Mouse (Mus musculus) hematopoietic multipotent progenitor cell, adult 10-12 weeks (in vitro differentiated cells): Measurements from ENCODE around the gene Dock3. TPM values are rescaled to one million over a fixed set of nuclear protein-coding genes. Genes with fewer than 3 reads are reported as not detected.

Experiments used
- polyA plus RNA-seq: library from polyadenylated mRNA; stranded (reverse); fragments of >175 nt; gene quantifications from 2 replicates; pipeline ENCODE4 v1.2.3, GENCODE M21; 2012; ENCODE audit warnings: low replicate concordance

Dock3 gene
- polyA plus RNA-seq = 0.07 and 0.36 TPM in 2 replicates

GRCm38 (mm10) chr9:107231539-107232139 lies at the start of gene Dock3:
Dock3 (minus strand) TSS chr9:107231909.

DNA sequence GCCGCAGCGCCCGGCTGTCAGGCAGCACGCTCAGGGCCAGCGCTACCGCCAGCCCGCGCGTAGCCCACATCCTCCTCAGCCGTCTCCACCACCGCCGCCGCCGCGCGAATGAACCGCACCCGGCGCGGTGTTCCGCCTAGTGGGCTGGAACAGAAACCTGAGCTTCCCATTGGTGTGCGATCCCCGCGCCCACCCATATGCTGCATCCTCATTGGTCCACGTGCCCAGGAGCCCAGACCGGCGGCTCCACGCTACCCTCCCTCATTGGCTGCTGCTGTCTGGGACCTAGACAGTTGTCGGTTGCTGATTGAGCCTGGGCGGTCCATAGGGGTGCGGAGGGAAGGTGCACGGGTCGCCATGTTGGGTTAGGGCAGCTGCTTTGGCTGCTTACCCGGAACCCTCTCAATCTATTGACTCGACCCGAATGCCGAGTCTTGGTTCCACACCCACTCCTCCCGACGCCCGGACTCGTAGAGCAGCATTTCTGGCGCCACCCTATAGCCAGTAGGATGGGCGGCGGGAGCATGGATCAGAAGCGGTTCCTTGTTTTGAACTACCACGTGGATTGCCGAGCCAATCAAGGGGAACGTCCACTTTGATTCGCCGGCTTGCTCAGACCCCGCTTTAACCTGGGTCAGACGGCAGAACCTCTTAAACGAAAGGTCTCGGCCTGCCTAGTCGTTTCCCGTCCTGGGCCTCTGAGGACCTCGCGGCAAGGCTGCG lies 339.7 kb downstream of the Dock3 start, which contains the start of gene Manf:
TSS of gene Manf (minus strand) at position 151 of the 723 bp plus-strand sequence.

GRCm38 (mm10) chr9:106886828-106887702 lies 344.6 kb downstream of the Dock3 start, which contains the start of gene Rbm15b:
Rbm15b (minus strand) TSS chr9:106887428.

Other genes with a start within 250 kb of the Dock3 start
- gene Mapkapk3, start 58.0 kb upstream of the Dock3 start, polyA plus RNA-seq = 14.8 and 48.8 TPM in 2 replicates
- 14.0 and 64.2 TPM in 2 replicates for gene Cish, start 64.1 kb upstream of the Dock3 start, polyA plus RNA-seq
- 2.8 and 8.0 TPM in 2 replicates for gene Hemk1, start 106.4 kb upstream of the Dock3 start, polyA plus RNA-seq
- 0.22 and 0.29 TPM in 2 replicates for gene 6430571L13Rik, start 108.7 kb upstream of the Dock3 start, polyA plus RNA-seq
- gene Cacna2d2, start 167.7 kb upstream of the Dock3 start, polyA plus RNA-seq = 5.4 and 12.0 TPM in 2 replicates